Mouse (Mus musculus) forebrain, embryonic 10.5 days (tissue): ENCODE measurements around the gene Fasn. TPM values are rescaled to one million over a fixed set of nuclear protein-coding genes. Genes with fewer than 3 reads are reported as not detected.

Source experiments
- DNase-seq: peaks from one replicate; pipeline ENCODE4 v3.0.0-alpha.2; 2017; ENCODE audit warnings: low spot score; ENCODE audit errors: extremely low spot score
- H3K27ac ChIP-seq: fragments of 300-500 bp; sonication (generic); 2 replicates; pipeline ENCODE4 v1.5.1; 2016; ENCODE audit warnings: mild to moderate bottlenecking
- H3K27me3 ChIP-seq: fragments of 300-500 bp; sonication (generic); 2 replicates; pipeline ENCODE4 v1.6.1; 2016; ENCODE audit warnings: mild to moderate bottlenecking; ENCODE audit not compliant: poor library complexity, severe bottlenecking
- H3K36me3 ChIP-seq: fragments of 300-500 bp; sonication (generic); replicated peaks from 2 replicates; pipeline ENCODE4 v1.6.1; 2016; ENCODE audit warnings: mild to moderate bottlenecking, moderate library complexity
- H3K4me1 ChIP-seq: fragments of 300-500 bp; sonication (generic); 2 replicates; pipeline ENCODE4 v1.6.1; 2016
- H3K4me3 ChIP-seq: fragments of 300-500 bp; sonication (generic); 2 replicates; pipeline ENCODE4 v1.5.1; 2016; ENCODE audit warnings: mild to moderate bottlenecking, moderate library complexity
- H3K9me3 ChIP-seq: fragments of 300-500 bp; sonication (generic); 2 replicates; pipeline ENCODE4 v1.6.1; 2016; ENCODE audit warnings: mild to moderate bottlenecking, moderate library complexity
- WGBS: fragments of 180-500 bp; shearing (Covaris S2); methylation state at CpG from one replicate; pipeline ENCODE4 v1.1.7; 2016; 5-methylcytosine and 5-hydroxymethylcytosine counted together
- polyA plus RNA-seq: library from polyadenylated mRNA; unstranded; fragments of >200 nt; fragmentation: Nextera tagmentation; extraction: Ambion mirVana; gene quantifications from 2 replicates; pipeline ENCODE4 v1.2.1, GENCODE M21; 2016

The Fasn gene
- polyA plus RNA-seq, 1 experiment from 2014 or later: 144 TPM

DNA sequence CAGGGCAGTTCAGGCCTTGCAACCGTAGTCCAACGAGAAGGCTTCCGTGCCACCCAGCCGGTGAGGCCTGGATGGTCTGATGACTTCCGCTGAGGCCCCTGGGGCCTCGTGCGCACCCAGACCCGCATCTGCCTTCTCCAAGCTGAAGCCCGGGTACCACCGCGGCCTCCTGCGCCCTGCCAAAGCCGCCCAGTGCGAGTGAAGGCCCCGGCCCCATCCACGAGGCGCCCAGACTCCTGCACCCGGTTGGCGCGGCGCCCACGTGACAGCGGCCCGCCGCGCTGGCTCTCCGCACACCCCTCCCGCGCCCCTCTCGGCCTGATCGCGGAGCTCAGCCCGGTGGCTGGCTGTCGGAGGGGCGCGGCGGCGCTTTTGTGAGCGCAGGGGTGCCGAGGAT lies 798 bp downstream of the Fasn start:
- Histone ChIP-seq H3K27me3 (no peaks in the 10 kb centered on the region), H3K27ac (peak overlapping the region; percentile 99), H3K36me3 (peaks cover 55% of the 10 kb centered on the region), H3K4me3 (peak overlapping the region; percentile 94), H3K9me3 (no peaks in the 10 kb centered on the region), H3K4me1 (peaks cover 61% of the 10 kb centered on the region)
- under 1% methylated on average over 40 of the region's 40 CpGs for WGBS
- no peak for DNase-seq

GRCm38 (mm10) chr11:120822831-120823550 lies 1.4 kb downstream of the Fasn start:
- Histone ChIP-seq H3K4me1 (peaks cover 60% of the 10 kb centered on the region), H3K36me3 (peaks cover 60% of the 10 kb centered on the region), H3K27ac (peak overlapping the region; percentile 99), H3K9me3 (no peaks in the 10 kb centered on the region), H3K27me3 (no peaks in the 10 kb centered on the region), H3K4me3 (peak overlapping the region; percentile 94)
- WGBS: 2% methylated on average over 14 of the region's 14 CpGs
- DNase-seq: no peak

DNA sequence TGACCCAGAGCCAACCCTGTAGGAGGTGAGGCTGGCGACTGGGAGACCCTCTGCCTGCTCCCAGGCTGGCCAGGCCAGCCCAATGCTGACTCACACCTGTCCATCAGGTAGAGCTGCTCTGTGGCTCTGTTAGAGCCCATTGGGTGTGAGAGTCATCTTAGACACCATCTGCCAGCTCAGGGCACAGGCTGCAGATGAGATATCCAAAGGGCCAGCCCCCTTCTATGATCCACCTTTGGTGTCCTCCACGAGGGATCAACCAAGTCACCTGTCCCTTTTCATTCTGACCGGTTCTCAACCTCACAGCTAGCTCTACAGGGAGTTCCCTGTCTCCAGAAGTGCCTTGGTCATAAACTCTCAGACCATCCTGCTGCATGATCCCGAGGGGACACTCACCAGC lies 2.0 kb downstream of the Fasn start:
- Histone ChIP-seq H3K4me3 (peak overlapping the region; percentile 94), H3K27ac (peak overlapping the region; percentile 99), H3K27me3 (no peaks in the 10 kb centered on the region), H3K9me3 (no peaks in the 10 kb centered on the region), H3K36me3 (peaks cover 67% of the 10 kb centered on the region), H3K4me1 (peaks cover 57% of the 10 kb centered on the region)
- WGBS: 73% methylated on average over 4 of the region's 4 CpGs
- DNase-seq: no peak

- Histone ChIP-seq H3K4me1 (peaks cover 47% of the 10 kb centered on the region), H3K9me3 (no peaks in the 10 kb centered on the region), H3K27ac (peak overlapping the region; percentile 46; the same call in 1 of the 2 replicates), H3K4me3 (peak overlapping the region; percentile 94), H3K27me3 (no peaks in the 10 kb centered on the region), H3K36me3 (peaks cover 74% of the 10 kb centered on the region)
- WGBS: 88% methylated on average over 14 of the region's 14 CpGs
- DNase-seq: no peak
Observed at GRCm38 (mm10) chr11:120821076-120821922, 3.0 kb downstream of the Fasn start.

GRCm38 (mm10) chr11:120820546-120820945 lies 3.8 kb downstream of the Fasn start:
- no peak for DNase-seq
- Histone ChIP-seq H3K36me3 (peaks cover 75% of the 10 kb centered on the region), H3K27me3 (no peaks in the 10 kb centered on the region), H3K27ac (no peak overlapping the region), H3K4me1 (peaks cover 40% of the 10 kb centered on the region), H3K9me3 (no peaks in the 10 kb centered on the region), H3K4me3 (no peak overlapping the region)
- WGBS: 94% methylated on average over 14 of the region's 14 CpGs

DNA sequence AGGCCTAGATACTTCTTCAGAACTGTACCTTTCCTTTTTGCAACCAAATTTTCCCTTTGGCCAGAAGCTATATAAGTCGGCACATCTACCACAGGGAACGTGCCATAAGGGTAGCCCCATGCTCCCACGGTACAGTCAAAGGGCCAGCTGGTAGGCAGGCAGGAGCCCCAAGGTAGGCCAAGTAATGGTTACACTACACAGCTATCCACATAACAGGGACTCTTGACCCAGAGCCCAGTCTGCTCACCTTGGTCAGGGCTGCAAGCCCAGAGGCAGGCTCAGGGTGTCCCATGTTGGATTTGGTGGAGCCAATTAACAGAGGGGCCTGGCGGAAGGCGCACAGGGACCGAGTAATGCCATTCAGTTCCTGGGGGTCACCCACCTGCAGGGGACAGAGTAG lies 4.8 kb downstream of the Fasn start:
- WGBS: 96% methylated on average over 6 of the region's 6 CpGs
- H3K9me3 ChIP-seq: no peaks in the 10 kb centered on the region
- H3K4me3 ChIP-seq: no peak overlapping the region
- no peak overlapping the region for H3K27ac ChIP-seq
- no peaks in the 10 kb centered on the region for H3K27me3 ChIP-seq
- peaks cover 30% of the 10 kb centered on the region for H3K4me1 ChIP-seq
- DNase-seq: no peak
- H3K36me3 ChIP-seq: peaks cover 85% of the 10 kb centered on the region

- H3K4me1 ChIP-seq: peaks cover 28% of the 10 kb centered on the region
- H3K4me3 ChIP-seq: no peak overlapping the region
- WGBS: 96% methylated on average over 13 of the region's 13 CpGs
- H3K27ac ChIP-seq: no peak overlapping the region
- no peaks in the 10 kb centered on the region for H3K9me3 ChIP-seq
- DNase-seq: no peak
- peaks cover 98% of the 10 kb centered on the region for H3K36me3 ChIP-seq
- H3K27me3 ChIP-seq: no peaks in the 10 kb centered on the region
Observed at GRCm38 (mm10) chr11:120818251-120818650, 6.1 kb downstream of the Fasn start.

DNA sequence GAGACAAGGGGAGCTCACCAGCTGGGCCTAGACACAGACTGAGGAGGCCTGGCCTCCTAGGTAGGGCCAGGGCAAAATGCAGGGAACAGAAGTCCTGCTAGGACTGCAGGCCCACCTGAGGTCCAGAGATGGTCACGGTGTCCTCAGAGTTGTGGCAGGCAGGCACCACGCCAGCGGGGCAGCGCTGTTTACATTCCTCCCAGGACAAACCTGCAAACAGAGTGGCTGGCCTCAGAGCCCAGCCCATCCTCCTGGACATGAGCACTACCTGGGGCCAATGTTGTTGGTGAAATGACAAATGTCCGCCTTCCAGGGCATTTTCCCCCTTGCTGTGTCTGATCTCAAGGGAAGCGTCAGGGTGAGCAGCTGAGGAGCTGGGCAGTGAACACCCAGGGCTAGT lies 7.0 kb downstream of the Fasn start:
- H3K9me3 ChIP-seq: no peaks in the 10 kb centered on the region
- no peak for DNase-seq
- no peaks in the 10 kb centered on the region for H3K27me3 ChIP-seq
- no peak overlapping the region for H3K4me3 ChIP-seq
- WGBS: 93% methylated on average over 6 of the region's 6 CpGs
- peaks cover 19% of the 10 kb centered on the region for H3K4me1 ChIP-seq
- H3K27ac ChIP-seq: no peak overlapping the region
- peaks cover 100% of the 10 kb centered on the region for H3K36me3 ChIP-seq

DNA sequence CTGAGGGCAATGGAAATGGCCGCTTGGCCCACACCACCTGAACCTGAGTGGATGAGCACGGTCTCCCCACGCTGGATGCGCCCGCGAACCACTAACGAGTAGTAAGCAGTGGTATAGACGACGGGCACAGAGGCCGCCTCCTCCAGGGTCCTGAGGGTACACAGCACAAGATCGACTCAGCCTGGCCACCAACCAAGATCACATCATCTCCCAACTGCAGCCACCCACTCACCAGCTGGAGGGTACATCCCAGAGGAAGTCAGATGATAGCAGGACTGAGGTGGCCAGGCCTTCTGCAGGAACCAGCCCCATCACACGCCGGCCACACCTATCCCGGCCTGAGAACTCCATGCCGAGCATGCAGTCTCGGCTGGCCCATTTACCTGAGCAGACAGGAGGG lies 12.3 kb downstream of the Fasn start:
- WGBS: 96% methylated on average over 16 of the region's 16 CpGs
- no peaks in the 10 kb centered on the region for H3K9me3 ChIP-seq
- peaks cover 100% of the 10 kb centered on the region for H3K36me3 ChIP-seq
- no peak overlapping the region for H3K27ac ChIP-seq
- no peaks in the 10 kb centered on the region for H3K4me1 ChIP-seq
- DNase-seq: no peak
- no peaks in the 10 kb centered on the region for H3K27me3 ChIP-seq
- H3K4me3 ChIP-seq: 0 out of 2 replicates have a peak overlapping the region, but pooled peaks have one; percentile 2

DNA sequence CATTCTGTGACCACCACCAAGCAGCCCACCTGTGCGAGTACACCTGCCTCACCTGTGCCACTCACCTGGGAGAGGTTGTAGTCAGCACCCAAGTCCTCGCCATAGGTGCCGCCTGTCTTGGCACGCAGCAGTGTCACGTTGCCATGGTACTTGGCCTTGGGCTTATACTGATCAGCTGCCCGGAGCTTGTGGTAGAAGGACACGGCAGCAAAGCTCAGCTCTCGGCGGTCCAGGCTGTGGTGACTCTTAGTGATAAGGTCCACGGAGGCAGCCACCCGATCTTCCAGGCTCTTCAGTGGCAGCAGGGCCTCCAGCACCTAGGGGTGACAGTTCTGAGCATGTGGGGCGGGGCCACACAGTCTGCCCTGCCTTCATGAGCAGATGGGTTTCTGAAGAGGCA lies 16.3 kb downstream of the Fasn start:
- DNase-seq: no peak
- WGBS: 93% methylated on average over 12 of the region's 12 CpGs
- Histone ChIP-seq H3K4me3 (no peak overlapping the region), H3K27me3 (no peaks in the 10 kb centered on the region), H3K4me1 (no peaks in the 10 kb centered on the region), H3K36me3 (peaks cover 84% of the 10 kb centered on the region), H3K27ac (no peak overlapping the region), H3K9me3 (no peaks in the 10 kb centered on the region)

GRCm38 (mm10) chr11:120805375-120806298 lies 18.7 kb downstream of the Fasn start:
- H3K36me3 ChIP-seq: peaks cover 60% of the 10 kb centered on the region

DNA sequence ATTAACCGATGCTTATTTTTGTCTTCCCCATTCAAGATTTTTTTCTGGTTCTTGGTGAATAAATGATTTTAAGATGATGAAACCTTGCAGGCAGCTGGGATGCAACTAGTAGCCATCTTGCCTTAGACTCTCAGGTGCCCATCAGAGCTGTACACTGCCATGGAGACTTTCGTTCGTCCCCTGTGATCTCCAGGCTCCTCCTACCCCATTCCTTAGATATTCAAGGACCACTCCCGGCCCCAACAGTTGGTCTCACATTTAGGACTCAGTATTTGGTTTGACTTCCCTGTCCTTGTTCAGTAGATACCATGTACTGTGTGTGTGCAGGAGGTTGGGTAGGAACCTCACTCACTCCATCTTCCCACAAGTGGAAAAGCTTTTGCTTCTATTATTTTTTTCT lies 19.6 kb downstream of the Fasn start:
- no peak overlapping the region for H3K4me3 ChIP-seq
- H3K4me1 ChIP-seq: peaks cover 9% of the 10 kb centered on the region
- H3K9me3 ChIP-seq: no peaks in the 10 kb centered on the region
- WGBS: 82% methylated on average over 4 of the region's 4 CpGs
- H3K27ac ChIP-seq: no peak overlapping the region
- no peak for DNase-seq
- peaks cover 51% of the 10 kb centered on the region for H3K36me3 ChIP-seq
- H3K27me3 ChIP-seq: no peaks in the 10 kb centered on the region

More at GRCm38 (mm10) chr11:120805375-120806298, 18.7 kb downstream of the Fasn start:
- peaks cover under 1% of the 10 kb centered on the region; the same call in 1 of the 2 replicates for H3K4me1 ChIP-seq
- no peak overlapping the region for H3K27ac ChIP-seq
- H3K9me3 ChIP-seq: no peaks in the 10 kb centered on the region
- no peak overlapping the region for H3K4me3 ChIP-seq
- 90% methylated on average over 7 of the region's 7 CpGs for WGBS
- DNase-seq: no peak
- no peaks in the 10 kb centered on the region for H3K27me3 ChIP-seq
